Mouse (Mus musculus): ENCODE results near the gene Ndc1.
A peak's percentile ranks its signal among the peaks of the same experiment; 100 is the strongest.

Gene Ndc1

GRCm38 (mm10) chr4:107443621-107444020 is 76.0 kb downstream of the Ndc1 start:
- no peak for DNase-seq

GRCm38 (mm10) chr4:107448481-107448880 is 80.9 kb downstream of the Ndc1 start:
- DNase-seq = no peak

GRCm38 (mm10) chr4:107449519-107449918 is 81.9 kb downstream of the Ndc1 start:
- no peak for DNase-seq

GRCm38 (mm10) chr4:107452266-107453015 is 84.9 kb downstream of the Ndc1 start:
- DNase-seq = no peak

- peak; percentile 93 for DNase-seq
Observed at GRCm38 (mm10) chr4:107453141-107453984, 85.8 kb downstream of the Ndc1 start.

GRCm38 (mm10) chr4:107457602-107458001 is 90.0 kb downstream of the Ndc1 start:
- DNase-seq = no peak

GRCm38 (mm10) chr4:107458907-107459306 is 91.3 kb downstream of the Ndc1 start:
- DNase-seq = no peak

GRCm38 (mm10) chr4:107459461-107459860 is 91.9 kb downstream of the Ndc1 start:
- no peak for DNase-seq

- no peak for DNase-seq
Observed at GRCm38 (mm10) chr4:107460468-107460867, 92.9 kb downstream of the Ndc1 start.
